Mouse (Mus musculus) kidney, adult 9 months (tissue): ENCODE measurements around the gene Rbbp7.
A peak's percentile ranks its signal among the peaks of the same experiment; 100 is the strongest.
"Not testable (repeated sequence)": the region's sequence is repeated elsewhere in the genome, so short reads cannot be mapped to it uniquely, and the experiment has no call there.

Experiments
- DNase-seq: peaks from one replicate; pipeline ENCODE4 v3.0.0; 2022

Rbbp7 gene

GRCm38 (mm10) chrX:162760115-162760942 lies at the start of gene Rbbp7:
Gene Rbbp7, plus strand, starts transcription at chrX:162760402.
- DNase-seq, result peak; percentile 91

DNA sequence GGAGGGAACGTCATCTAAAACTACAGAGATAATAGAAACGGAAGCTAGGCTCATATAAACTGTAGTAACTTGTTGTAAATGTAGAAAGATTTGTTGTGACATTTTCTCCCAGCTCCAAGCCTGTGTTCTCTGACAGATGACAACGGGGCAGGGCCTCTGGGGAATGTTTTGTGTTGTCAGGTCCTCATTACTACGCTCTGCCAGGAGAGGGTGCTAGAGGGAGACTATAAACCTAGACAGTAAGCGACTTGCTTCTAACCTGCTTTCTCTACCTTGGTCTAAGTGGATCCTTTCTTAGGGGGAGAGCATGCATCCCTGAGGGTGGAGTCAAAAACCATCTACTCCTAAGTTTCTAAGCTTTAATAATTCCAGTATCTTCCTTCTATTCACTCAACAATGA lies 42.4 kb upstream of the Rbbp7 start:
- DNase-seq, result peak; percentile 64

- DNase-seq, result peak; percentile 54
These were observed 40.6 kb upstream of the Rbbp7 start for GRCm38 (mm10) chrX:162719615-162720014.

GRCm38 (mm10) chrX:162727367-162727777 lies 32.8 kb upstream of the Rbbp7 start:
- no peak for DNase-seq

DNA sequence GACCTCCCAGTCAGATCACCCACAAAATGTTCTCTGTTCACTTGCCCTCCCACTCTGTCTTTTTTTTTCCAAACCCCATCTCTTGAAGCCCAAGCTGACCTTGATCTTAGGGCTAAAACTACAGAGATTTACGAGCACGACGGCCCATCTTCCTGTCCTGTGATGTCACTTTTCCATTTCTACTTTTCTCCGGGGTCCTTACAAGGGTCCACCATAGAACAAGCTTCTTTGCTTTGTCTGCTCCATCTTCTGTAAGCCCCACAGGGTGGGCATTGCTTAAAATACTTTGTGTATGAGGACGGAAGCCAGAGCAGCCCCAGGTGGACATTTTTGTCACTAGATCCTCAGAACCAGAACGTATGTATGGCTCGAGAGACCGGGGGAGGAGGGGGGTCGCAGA lies 32.4 kb upstream of the Rbbp7 start:
- no peak for DNase-seq

DNA sequence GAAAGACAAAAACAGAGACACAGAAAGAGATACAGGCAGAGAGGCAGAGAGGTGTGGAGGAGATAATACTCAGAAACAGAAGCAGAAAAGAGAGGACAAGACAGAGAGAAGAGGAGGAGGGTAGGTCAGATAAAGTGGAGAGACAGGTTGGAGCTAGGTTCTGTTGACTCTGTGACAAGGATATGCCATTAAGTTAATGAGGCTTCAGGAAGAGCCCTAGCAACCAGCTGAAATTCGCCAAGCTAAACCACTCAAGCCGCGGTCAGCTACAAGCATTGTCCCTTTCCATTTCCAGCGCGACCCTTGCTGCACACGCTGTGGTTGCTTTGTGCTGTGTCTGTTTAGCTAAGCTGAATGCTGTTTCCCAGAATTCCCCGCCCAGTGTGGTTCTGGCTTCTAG lies 32.0 kb upstream of the Rbbp7 start:
- DNase-seq, result no peak

- no peak for DNase-seq
These were observed 30.2 kb upstream of the Rbbp7 start for GRCm38 (mm10) chrX:162730031-162730430.

DNA sequence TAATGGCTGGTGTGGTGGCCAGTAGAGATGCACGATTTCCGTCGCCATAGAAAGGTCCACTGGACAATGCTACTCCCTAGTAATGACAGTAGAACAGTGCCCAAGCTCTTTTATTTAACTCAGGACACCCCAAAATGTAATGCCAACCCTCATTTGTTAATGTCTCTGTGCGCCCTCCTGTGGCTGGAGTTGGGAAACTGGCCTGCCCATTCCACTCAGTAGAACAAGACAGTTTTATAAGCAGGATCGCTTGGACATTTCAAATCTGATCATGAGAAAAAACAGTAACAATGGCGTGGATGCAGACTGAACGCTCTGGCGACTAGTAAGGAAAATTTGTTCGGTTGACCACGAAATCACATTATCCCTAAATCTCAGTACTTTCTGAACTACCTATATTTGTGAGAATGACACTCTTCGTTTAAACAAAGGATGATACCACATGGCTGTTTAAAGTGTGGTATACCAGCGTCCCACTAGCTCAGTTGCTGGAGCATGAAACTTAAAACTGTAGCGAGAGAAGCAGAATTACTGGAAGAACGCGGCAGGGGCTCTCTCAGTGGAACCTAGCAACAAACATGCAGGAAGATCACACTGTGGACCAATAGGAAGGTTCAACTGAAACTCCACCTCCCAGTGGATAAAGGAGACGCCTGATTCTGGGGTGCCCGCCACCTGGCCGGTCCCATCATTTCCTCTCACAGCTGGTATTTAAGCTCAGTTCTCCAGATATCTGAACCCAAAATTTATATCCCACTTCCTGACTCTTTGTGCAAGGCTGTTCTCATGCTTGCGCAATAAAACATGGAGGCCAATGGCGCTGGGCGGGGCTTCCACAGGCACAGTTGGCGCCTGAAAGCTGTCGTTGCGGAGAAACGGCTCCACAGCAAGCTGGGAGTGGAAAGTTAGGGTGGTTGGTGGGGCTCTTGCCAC lies 24.9 kb upstream of the Rbbp7 start:
- DNase-seq, result peak; percentile 64

DNA sequence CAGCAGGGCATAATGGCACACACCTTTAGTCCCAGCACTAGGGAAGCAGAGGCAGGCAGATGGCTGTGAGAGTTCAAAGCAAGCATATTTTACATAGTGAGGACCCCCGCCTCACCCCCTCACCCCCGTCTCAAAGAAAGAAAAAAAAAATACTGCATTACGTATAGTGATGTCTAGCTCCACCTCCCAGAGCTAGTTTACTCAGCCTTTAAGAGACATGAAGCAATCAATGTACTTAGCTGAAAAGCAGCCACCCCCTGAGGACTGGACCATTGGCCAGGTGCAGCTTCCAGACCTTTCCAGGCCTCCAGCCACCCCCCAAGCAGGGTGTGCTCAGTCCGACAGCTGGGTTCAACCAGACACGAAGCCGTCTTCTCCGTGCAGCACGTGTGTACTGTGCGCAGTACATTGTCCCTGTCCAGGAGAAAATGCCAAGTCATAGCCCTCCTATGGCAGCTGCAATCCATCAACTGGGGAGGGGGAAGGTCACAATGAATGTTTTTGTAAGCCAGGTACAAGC lies 24.0 kb upstream of the Rbbp7 start:
- DNase-seq, result no peak

DNA sequence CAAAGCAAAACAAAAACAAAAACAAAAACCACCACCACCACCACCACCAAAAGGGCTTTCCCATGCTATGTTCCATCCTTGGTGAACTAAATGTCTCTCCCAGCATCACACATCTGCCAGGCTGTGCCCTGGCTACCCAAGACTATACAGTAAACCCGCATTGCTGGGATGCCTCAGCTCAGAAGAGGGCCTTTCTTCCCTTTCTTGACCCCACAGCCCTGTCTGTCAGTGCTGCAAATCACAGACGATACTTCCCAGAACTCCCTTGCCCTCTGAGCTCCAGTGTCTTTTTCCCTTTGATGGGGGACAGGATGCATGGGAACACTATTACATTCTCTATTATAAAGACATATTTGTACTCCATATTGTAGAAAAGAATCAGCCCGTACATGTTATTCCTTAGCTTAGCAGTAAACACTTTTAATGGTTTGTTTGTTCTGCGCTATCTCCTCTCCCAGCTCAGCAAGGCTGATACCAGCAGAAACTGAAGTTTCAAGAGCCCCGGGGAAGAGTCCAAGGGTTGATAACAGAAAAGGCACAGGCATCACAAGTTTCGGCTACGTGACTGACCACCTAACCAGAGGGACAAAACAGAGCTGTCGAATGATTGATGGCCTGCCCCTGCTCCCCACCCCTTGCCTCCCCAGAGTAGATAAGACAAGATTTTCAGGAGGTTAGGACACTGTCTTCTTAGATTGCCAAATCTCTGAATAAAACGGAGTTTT lies 11.3 kb upstream of the Rbbp7 start:
- DNase-seq, result no peak

DNA sequence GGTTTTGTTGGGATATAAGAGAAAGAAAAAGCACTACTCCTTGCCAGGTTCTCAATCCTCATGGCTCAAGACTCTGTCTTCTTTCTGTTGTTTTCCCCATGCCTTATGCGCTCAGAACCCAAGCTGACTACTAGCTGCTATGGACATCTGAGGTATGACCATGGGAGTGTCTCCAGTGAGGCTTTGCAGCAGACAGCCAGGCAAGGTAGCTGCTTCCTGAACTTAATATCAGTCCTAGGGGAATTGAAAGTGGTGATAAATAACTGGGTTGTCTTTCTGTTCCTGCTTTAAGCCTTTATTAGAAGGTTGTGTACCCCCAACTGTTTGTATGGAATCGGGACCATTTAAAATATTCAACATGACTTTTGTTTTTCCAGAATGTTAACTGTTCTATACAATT lies 7.8 kb upstream of the Rbbp7 start:
- DNase-seq, result no peak

GRCm38 (mm10) chrX:162754314-162754713 lies 5.9 kb upstream of the Rbbp7 start:
- no peak for DNase-seq

GRCm38 (mm10) chrX:162756058-162756457 lies 4.1 kb upstream of the Rbbp7 start:
- DNase-seq, result no peak

DNA sequence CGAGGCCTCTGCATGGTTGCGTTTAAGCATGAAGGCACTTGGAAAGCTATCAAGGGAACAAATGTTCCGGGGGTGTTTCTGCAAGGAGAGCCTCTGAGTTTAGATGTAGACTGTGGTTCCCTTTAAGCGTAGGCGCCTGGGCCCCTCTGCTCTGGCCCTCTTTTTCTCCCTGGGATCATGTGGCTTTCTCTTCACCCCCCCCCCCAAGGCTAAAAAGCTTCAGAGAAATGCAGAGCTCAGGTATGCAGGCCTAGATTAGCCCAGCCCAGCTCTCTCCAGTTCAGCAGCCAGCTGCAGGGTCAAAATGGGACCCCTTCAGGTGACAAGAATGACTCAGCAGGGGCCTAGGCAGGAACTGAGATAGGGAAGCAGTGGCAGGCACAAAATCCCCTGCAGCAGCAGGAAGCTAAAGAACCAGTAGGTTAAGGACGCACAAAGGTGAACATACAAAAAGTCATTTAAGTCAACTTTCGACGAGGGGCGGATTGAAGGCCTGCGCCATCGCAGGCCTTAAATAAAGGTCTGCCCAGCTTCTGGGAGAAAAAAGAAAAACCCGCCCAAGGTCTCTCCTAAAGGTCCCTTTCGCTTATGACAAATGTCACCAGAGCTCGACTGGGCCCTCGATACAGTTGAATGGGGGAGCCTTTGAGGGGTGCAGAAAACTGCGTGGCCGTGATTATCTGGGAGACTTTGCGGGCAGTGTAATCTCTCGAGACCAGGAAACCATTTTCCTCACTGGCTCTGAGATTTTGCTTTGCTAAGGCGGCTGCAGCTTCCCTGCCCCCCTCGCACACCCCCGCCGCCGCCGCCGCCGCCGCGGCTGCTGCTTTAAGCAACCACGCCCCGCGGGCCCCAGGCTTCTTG lies 719 bp upstream of the Rbbp7 start:
- DNase-seq, result peak; percentile 27

DNA sequence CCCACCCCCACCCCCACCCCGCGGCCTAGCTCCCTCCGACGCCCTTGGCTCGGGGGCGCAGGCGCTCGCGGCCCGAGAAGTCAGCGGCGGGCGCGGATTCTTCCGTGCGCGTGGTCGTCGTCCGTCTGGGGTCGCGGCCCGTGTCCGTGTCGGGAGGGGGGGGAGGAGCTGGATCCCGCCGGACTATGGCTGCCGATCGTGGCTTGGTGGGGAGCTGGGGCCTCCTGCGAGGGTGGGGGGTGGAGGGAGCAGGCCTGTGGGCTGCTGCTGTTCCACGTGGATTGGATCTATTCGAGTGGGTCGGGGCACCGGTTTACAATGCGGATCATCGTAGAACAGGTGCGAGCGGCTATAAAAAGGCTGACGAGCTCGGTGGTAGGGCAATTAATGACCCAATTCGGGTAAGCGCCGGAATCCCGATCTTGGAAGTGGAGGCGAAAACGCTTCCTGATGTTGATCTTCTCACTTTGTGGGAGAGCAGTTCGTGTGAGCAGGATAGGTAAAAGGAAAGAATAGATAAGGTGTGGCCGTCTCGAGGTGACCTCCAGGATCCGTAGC lies 835 bp downstream of the Rbbp7 start:
- DNase-seq, result peak; percentile 9

DNA sequence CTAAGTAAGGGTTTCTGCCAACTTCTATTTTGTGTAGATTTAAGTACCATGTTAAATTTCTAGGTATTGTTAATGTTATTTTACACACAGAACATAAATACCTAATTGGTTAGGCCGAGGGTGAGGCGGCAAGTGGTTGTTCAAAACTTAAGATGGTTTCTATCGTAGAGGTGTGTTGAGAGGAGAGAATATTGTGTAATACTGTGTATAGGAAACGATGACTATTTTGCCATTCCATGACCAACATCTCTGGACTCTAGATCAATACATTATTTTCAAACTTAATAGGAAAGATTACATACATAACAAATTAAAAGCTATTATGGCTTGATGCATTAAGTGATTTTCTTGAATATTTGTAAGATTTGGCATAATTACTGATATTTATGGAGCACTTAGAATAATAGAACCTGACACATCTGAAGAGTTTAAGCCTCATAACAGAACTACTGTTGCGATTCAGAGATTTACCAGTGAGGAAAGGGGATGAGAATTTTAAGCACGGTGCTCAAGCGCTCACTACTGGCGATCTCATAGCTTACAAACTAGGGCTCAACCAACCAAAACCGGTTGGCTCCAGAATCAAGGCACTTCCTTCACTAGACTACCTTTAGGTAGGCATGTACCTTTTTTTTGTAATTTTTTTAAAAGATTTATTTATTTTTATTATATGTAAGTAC lies 1.7 kb downstream of the Rbbp7 start:
- peak; percentile 15 for DNase-seq

DNA sequence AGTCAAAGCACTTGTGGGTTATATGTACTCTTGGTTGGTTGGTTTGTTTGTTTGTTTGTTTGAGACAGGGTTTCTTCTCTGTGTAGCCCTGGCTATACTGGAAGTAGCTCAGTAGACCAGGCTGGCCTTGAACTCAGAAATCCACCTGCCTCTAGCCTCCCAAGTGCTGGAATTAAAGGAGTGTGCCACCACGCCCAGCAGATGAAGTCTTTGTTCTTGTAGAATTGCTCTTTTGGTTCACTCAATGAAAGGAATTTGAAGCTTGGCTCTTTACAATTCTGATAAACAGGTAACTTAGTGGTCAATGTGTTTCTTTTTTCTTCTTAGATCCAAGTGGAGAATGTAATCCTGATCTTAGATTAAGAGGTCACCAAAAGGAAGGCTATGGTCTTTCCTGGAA lies 10.5 kb downstream of the Rbbp7 start:
- no peak for DNase-seq

GRCm38 (mm10) chrX:162788372-162788771 lies 28.2 kb downstream of the Rbbp7 start:
- DNase-seq, result no peak

GRCm38 (mm10) chrX:162791392-162791791 lies 31.2 kb downstream of the Rbbp7 start:
- not testable (repeated sequence) for DNase-seq

GRCm38 (mm10) chrX:162800371-162800770 lies 40.2 kb downstream of the Rbbp7 start:
- DNase-seq, result peak; percentile 42

- DNase-seq, result no peak
These were observed 67.8 kb downstream of the Rbbp7 start for GRCm38 (mm10) chrX:162828016-162828415.
